Mouse (Mus musculus): ENCODE data around the gene Tanc1.

Tanc1 gene

GRCm38 (mm10) chr2:59757015-59757414, 145.2 kb downstream of the Tanc1 start:
- DNase-seq (ENCODE audit: low spot score in 2 of 2): no peak

- DNase-seq (ENCODE audit: low spot score in 2 of 2): no peak
Measured at GRCm38 (mm10) chr2:59758139-59758918, 146.5 kb downstream of the Tanc1 start.

GRCm38 (mm10) chr2:59760731-59761130, 148.9 kb downstream of the Tanc1 start:
- no peak for DNase-seq (ENCODE audit: low spot score in 2 of 2)

GRCm38 (mm10) chr2:59761183-59761582, 149.3 kb downstream of the Tanc1 start:
- DNase-seq (ENCODE audit: low spot score in 2 of 2): no peak

GRCm38 (mm10) chr2:59762277-59762676, 150.4 kb downstream of the Tanc1 start:
- DNase-seq (ENCODE audit: low spot score in 2 of 2): no peak

- DNase-seq (ENCODE audit: low spot score in 2 of 2): no peak
Measured at GRCm38 (mm10) chr2:59765671-59766070, 153.8 kb downstream of the Tanc1 start.

GRCm38 (mm10) chr2:59767893-59768292, 156.1 kb downstream of the Tanc1 start:
- no peak for DNase-seq (ENCODE audit: low spot score in 2 of 2)

- no peak for DNase-seq (ENCODE audit: low spot score in 2 of 2)
Measured at GRCm38 (mm10) chr2:59768661-59769384, 157.0 kb downstream of the Tanc1 start.

GRCm38 (mm10) chr2:59769385-59769735, 157.5 kb downstream of the Tanc1 start:
- no peak for DNase-seq (ENCODE audit: low spot score in 2 of 2)

GRCm38 (mm10) chr2:59771708-59772107, 159.9 kb downstream of the Tanc1 start:
- no peak for DNase-seq (ENCODE audit: low spot score in 2 of 2)

GRCm38 (mm10) chr2:59772261-59772683, 160.4 kb downstream of the Tanc1 start:
- DNase-seq (ENCODE audit: low spot score in 2 of 2): no peak

GRCm38 (mm10) chr2:59774374-59774773, 162.5 kb downstream of the Tanc1 start:
- DNase-seq (ENCODE audit: low spot score in 2 of 2): no peak

GRCm38 (mm10) chr2:59775148-59775547, 163.3 kb downstream of the Tanc1 start:
- DNase-seq (ENCODE audit: low spot score in 2 of 2): no peak

GRCm38 (mm10) chr2:59775820-59776219, 164.0 kb downstream of the Tanc1 start:
- DNase-seq (ENCODE audit: low spot score in 2 of 2): no peak

GRCm38 (mm10) chr2:59779355-59779754, 167.5 kb downstream of the Tanc1 start:
- DNase-seq (ENCODE audit: low spot score in 2 of 2): no peak

GRCm38 (mm10) chr2:59780240-59780639, 168.4 kb downstream of the Tanc1 start:
- DNase-seq (ENCODE audit: low spot score in 2 of 2): no peak

- no peak for DNase-seq (ENCODE audit: low spot score in 2 of 2)
Measured at GRCm38 (mm10) chr2:59783055-59783831, 171.4 kb downstream of the Tanc1 start.

GRCm38 (mm10) chr2:59783832-59784627, 172.2 kb downstream of the Tanc1 start:
- no peak for DNase-seq (ENCODE audit: low spot score in 2 of 2)

GRCm38 (mm10) chr2:59784628-59784883, 172.7 kb downstream of the Tanc1 start:
- no peak for DNase-seq (ENCODE audit: low spot score in 2 of 2)

GRCm38 (mm10) chr2:59785597-59785996, 173.8 kb downstream of the Tanc1 start:
- DNase-seq (ENCODE audit: low spot score in 2 of 2): no peak

- DNase-seq (ENCODE audit: low spot score in 2 of 2): no peak
Measured at GRCm38 (mm10) chr2:59788704-59789500, 177.1 kb downstream of the Tanc1 start.

All from frontal cortex, postnatal 14 days (tissue).